Comparison of ENCODE assay signal across 20 mouse cellular contexts in the genomic region with DNA sequence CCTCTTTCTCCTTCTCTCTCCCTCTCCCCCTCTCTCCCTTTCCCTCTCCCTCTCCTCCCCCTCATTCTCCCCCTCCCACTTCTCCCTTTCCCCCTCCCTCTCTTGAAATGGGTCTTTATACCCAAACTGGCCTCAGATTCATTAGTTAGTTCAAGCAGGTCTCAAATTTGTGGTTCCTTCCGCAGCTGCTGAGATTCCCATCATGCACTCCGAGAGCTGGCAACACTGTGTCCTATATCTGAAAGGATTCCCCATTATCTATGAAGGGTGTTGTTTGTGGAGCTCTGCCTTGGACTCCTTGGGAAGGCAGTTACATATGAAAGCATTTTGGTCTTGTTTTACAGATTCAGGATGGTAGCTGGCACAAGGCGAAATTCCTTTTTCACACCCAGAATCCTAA. TPM values are rescaled to one million over a fixed set of nuclear protein-coding genes. Genes with fewer than 3 reads are reported as not detected.
A peak's percentile ranks its signal among the peaks of the same experiment; 100 is the strongest.
DNase-seq lines count a peak whose midpoint lies in the region; ATAC-seq and TF ChIP-seq lines count a peak whose summit lies in the region.
"Had no signal": no experiment of that assay in that cellular context is flagged by ENCODE, and none has a peak within 500 bp of the region (broad histone marks: within the 10 kb centered on the region; RNA-seq: fewer than 3 reads in every experiment).

No protein-coding gene starts in this region.

- ATAC-seq in forebrain, embryonic 14.5 days, result no peak
- ATAC-seq in forebrain, embryonic 15.5 days (replicated peaks), result no peak
- ATAC-seq in heart, embryonic 12.5 days (ENCODE audit: insufficient number of reproducible peaks, low FRiP score), result no peak
- ATAC-seq: CD4-positive, CD25-positive, alpha-beta regulatory T cell, adult 4 months; forebrain, embryonic 16.5 days had no signal

- H3K36me3 ChIP-seq in forebrain, embryonic 14.5 days (ENCODE audit: control insufficient read depth, insufficient read depth, low read length), result no peaks in the 10 kb centered on the region
- no peaks in the 10 kb centered on the region for H3K36me3 ChIP-seq in forebrain, embryonic 15.5 days
- no peaks in the 10 kb centered on the region for H3K36me3 ChIP-seq in heart, embryonic 12.5 days
- H3K36me3 ChIP-seq: embryonic facial prominence, embryonic 10.5 days; G1E; heart, embryonic 13.5 days; hindbrain, embryonic 13.5 days had no signal

- intact Hi-C loops in left cerebral cortex, postnatal 14 days (cut with DNase I), result no loop called here
- intact Hi-C loops in left cerebral cortex, adult 2 months (cut with DNase I), result no loop called here

- H3K4me2 ChIP-seq in forebrain, embryonic 14.5 days (ENCODE audit: low read length), result no peak overlapping the region
- H3K4me2 ChIP-seq in forebrain, embryonic 15.5 days (replicated peaks), result no peak overlapping the region
- H3K4me2 ChIP-seq in heart, embryonic 12.5 days, result no peak overlapping the region
- H3K4me2 ChIP-seq: heart, embryonic 13.5 days; hindbrain, embryonic 13.5 days had no signal

- H3K4me1 ChIP-seq in forebrain, embryonic 14.5 days (ENCODE audit: control insufficient read depth, insufficient read depth, low read length), result no peaks in the 10 kb centered on the region
- no peaks in the 10 kb centered on the region for H3K4me1 ChIP-seq in forebrain, embryonic 15.5 days
- H3K4me1 ChIP-seq in heart, embryonic 12.5 days (replicated peaks), result no peaks in the 10 kb centered on the region
- H3K4me1 ChIP-seq: embryonic facial prominence, embryonic 10.5 days; heart, embryonic 13.5 days; hindbrain, embryonic 13.5 days had no signal

- no peak for TF ChIP-seq CTCF in left cerebral cortex, adult 2 months (IDR thresholded peaks at IDR 0.05)

- 63% methylated on average over 3 of the region's 3 CpGs for WGBS in forebrain, embryonic 14.5 days
- WGBS in forebrain, embryonic 15.5 days, result 61% methylated on average over 3 of the region's 3 CpGs
- 80% methylated on average over 3 of the region's 3 CpGs for WGBS in heart, embryonic 12.5 days

- DNase-seq in forebrain, embryonic 14.5 days (ENCODE audit: low spot score), result peak; percentile 17
- DNase-seq in left cerebral cortex, postnatal 14 days (ENCODE audit: low spot score in 2 of 2), result peak; percentile 6 to 16
- no peak for DNase-seq in left cerebral cortex, adult 2 months (ENCODE audit: extremely low spot score in 1 of 2, low spot score in 2 of 2)
- peak; percentile 34 for DNase-seq in right cerebral cortex, postnatal 10 days (ENCODE audit: low spot score in 2 of 2)
- DNase-seq in right cerebral cortex, adult 2 months (ENCODE audit: low spot score in 2 of 2), result no peak
- DNase-seq in retina, postnatal 1 day, result peak; percentile 65
- DNase-seq: adrenal gland, adult 8-10 months; B cell, adult 2 months; cerebellum, adult 2 months; cerebellum, postnatal 10 days; gastrocnemius, postnatal 14 days; heart, postnatal 36 days had no signal

- no peak overlapping the region for H3K27ac ChIP-seq in forebrain, embryonic 14.5 days (ENCODE audit: low read depth, low read length)
- H3K27ac ChIP-seq in forebrain, embryonic 15.5 days (replicated peaks), result no peak overlapping the region
- H3K27ac ChIP-seq in left cerebral cortex, adult 2 months, result no peak overlapping the region
- H3K27ac ChIP-seq in heart, embryonic 12.5 days (ENCODE audit: poor library complexity, severe bottlenecking), result no peak overlapping the region
- H3K27ac ChIP-seq: embryonic facial prominence, embryonic 10.5 days; heart, embryonic 13.5 days; hindbrain, embryonic 13.5 days had no signal

- H3K9me3 ChIP-seq in forebrain, embryonic 14.5 days (replicated peaks; ENCODE audit: control insufficient read depth, low read length), result no peaks in the 10 kb centered on the region
- H3K9me3 ChIP-seq in forebrain, embryonic 15.5 days, result no peaks in the 10 kb centered on the region
- H3K9me3 ChIP-seq in heart, embryonic 12.5 days (replicated peaks), result no peaks in the 10 kb centered on the region
- H3K9me3 ChIP-seq: embryonic facial prominence, embryonic 10.5 days; G1E; heart, embryonic 13.5 days; hindbrain, embryonic 13.5 days had no signal

- no peak overlapping the region for H3K4me3 ChIP-seq in forebrain, embryonic 14.5 days (ENCODE audit: low read depth, low read length)
- no peak overlapping the region for H3K4me3 ChIP-seq in forebrain, embryonic 15.5 days
- H3K4me3 ChIP-seq in left cerebral cortex, adult 2 months, result no peak overlapping the region
- no peak overlapping the region for H3K4me3 ChIP-seq in heart, embryonic 12.5 days
- H3K4me3 ChIP-seq: embryonic facial prominence, embryonic 10.5 days; heart, embryonic 13.5 days; hindbrain, embryonic 13.5 days had no signal

- no peak overlapping the region for H3K9ac ChIP-seq in forebrain, embryonic 14.5 days (ENCODE audit: low read length)
- no peak overlapping the region for H3K9ac ChIP-seq in forebrain, embryonic 15.5 days (replicated peaks)
- H3K9ac ChIP-seq in heart, embryonic 12.5 days, result no peak overlapping the region
- H3K9ac ChIP-seq: heart, embryonic 13.5 days; hindbrain, embryonic 13.5 days had no signal

- H3K27me3 ChIP-seq in forebrain, embryonic 14.5 days (replicated peaks; ENCODE audit: control insufficient read depth, insufficient read depth, low read length), result no peaks in the 10 kb centered on the region
- no peaks in the 10 kb centered on the region for H3K27me3 ChIP-seq in forebrain, embryonic 15.5 days
- H3K27me3 ChIP-seq in heart, embryonic 12.5 days (replicated peaks), result no peaks in the 10 kb centered on the region
- H3K27me3 ChIP-seq: heart, embryonic 13.5 days; hindbrain, embryonic 13.5 days had no signal

RNA-seq across cellular contexts. Expression of gene Znhit6, which starts 25.8 kb away (rescaled TPM):
- polyA plus RNA-seq in forebrain, embryonic 14.5 days (2014; fragmentation: Nextera tagmentation; extraction: Ambion mirVana), result 28.0 and 28.8 TPM in 2 replicates
- 27.8 and 30.6 TPM in 2 replicates for polyA plus RNA-seq in forebrain, embryonic 15.5 days (2015; fragmentation: Nextera tagmentation; extraction: Ambion mirVana)
- total RNA-seq in left cerebral cortex, postnatal 14 days (2021), result 10 to 100 TPM; 16.4 to 17.7 TPM
- 10 to 100 TPM; 16.1 to 17.7 TPM for total RNA-seq in left cerebral cortex, adult 2 months (2021)
- 26.8 and 30.5 TPM in 2 replicates for polyA plus RNA-seq in heart, embryonic 12.5 days (2016; fragmentation: Nextera tagmentation; extraction: Ambion mirVana)

Comparison
In these comparisons a context has a peak if more than half of its experiments do, and no peak if none do; other contexts are left out.
1. DNase-seq: peak in forebrain, embryonic 14.5 days (single experiment), left cerebral cortex, postnatal 14 days (2 of 2), right cerebral cortex, postnatal 10 days (2 of 2) and retina, postnatal 1 day (single experiment); none in left cerebral cortex, adult 2 months (0 of 2) and right cerebral cortex, adult 2 months (0 of 2).